Mouse (Mus musculus) spleen, adult 2 months (tissue): Measurements from ENCODE around the gene Mical3.

Source experiments
- CTCF ChIP-seq: fragments of 200-500 bp; IDR thresholded peaks from 2 replicates; pipeline ENCODE4 v1.5.1; 2011; ENCODE audit warnings: mild to moderate bottlenecking, inconsistent platforms; ENCODE audit not compliant: insufficient read depth, insufficient read length, insufficient replicate concordance; ENCODE audit errors: extremely low read depth
- POLR2A ChIP-seq: fragments of 200-500 bp; IDR thresholded peaks from 2 replicates; pipeline ENCODE4 v1.6.1; 2011; ENCODE audit warnings: low read depth, low read length, inconsistent platforms

- TF ChIP-seq CTCF (no peak), POLR2A (no peak)
These were observed 148.5 kb downstream of the Mical3 start for GRCm38 (mm10) chr6:120982314-120982713.
